Mouse (Mus musculus) Muller cell, postnatal 12 days (primary cell): Measurements from ENCODE around the gene Vwa5b1.

Source experiments
- DNase-seq: peaks from one replicate; pipeline ENCODE4 v3.0.0-alpha.2; 2015; ENCODE audit errors: inconsistent ontology term

Gene Vwa5b1

DNA sequence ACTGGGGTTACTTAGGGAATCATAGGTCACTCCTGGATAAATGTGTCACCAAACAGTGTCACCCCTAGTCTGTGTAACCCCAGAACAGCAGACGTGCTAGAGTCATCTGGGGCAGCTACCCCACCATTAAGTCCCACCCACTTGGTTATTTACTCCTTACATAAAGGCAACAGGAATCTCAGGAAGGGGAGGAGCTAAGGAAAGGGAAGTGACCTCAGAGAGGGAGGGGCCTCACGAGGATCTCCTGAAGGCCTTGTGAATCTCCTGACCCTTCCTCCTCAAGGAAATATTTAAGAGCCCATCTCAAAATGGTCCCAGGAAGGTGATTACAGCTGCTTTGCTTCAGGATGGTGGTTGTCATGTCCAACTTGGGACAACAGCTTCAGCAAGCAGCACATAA is 103.9 kb downstream of the Vwa5b1 start:
- no peak for DNase-seq

GRCm38 (mm10) chr4:138530011-138530410 is 105.7 kb downstream of the Vwa5b1 start:
- DNase-seq, result no peak

DNA sequence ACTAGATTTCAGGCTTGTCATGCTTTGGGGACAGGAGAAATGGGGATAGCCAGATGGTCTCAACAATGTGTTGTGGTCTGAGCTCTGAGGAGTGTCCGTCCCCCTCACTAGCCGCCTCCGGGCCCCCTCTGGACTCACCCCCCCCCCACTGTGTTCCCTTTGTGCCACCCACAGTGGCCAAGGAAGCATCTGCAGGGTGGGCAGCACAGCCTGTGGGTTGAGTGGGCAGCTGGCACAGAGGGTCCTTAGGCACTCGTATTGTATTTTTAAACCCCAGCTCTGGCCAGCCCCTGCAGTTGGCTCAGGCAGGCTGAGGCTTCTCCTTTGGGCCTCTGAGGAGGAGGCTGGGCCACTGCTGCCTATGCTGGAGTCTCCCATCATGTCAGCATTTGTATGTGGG is 110.0 kb downstream of the Vwa5b1 start:
- DNase-seq, result no peak

- DNase-seq, result no peak
Observed at GRCm38 (mm10) chr4:138524769-138525168, 110.9 kb downstream of the Vwa5b1 start.

- DNase-seq, result no peak
Observed at GRCm38 (mm10) chr4:138523775-138524174, 111.9 kb downstream of the Vwa5b1 start.

GRCm38 (mm10) chr4:138522296-138522695 is 113.4 kb downstream of the Vwa5b1 start:
- DNase-seq, result no peak

- no peak for DNase-seq
Observed at GRCm38 (mm10) chr4:138517153-138517789, 118.4 kb downstream of the Vwa5b1 start.

DNA sequence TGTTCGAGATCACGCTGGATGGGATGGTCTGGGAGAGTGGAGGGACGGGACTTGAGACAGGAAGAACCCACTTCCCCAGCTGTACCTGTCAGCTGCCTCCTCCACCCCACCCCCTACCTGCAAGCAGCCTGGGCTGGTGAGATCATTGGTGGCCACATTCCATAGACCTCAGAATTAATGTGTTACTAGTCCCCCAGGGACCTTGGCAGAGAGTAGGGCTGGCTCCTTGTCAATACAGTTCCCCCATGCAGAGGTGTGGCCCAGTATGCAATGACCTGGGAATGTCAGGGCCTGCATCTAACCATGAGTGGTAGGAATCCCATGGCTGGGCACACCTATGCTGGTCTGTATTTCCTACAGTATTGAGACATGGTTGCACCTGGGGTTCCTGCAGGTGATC is 119.2 kb downstream of the Vwa5b1 start:
- DNase-seq, result no peak
